23 mouse cellular contexts compared by ENCODE assay signal in the genomic region with DNA sequence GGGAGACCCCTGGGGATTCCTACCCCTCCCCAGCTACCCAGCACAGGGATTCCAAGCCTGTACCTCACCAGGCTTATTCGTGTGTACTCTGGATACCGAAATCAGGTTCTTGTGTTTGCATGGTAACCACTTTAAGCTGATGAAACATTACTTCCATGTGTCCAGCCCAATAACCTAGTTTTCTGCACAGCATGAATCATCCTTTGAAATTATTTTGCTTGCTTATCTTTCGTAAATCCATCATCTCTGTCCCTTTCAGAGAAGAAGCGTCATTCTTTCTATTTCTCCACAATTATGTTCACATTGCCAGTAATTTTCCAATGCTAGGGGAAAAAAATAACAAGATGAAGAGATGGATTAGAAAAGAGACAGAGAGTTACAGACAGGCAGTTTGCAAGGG.
DNase-seq lines count a peak whose midpoint lies in the region; ATAC-seq and TF ChIP-seq lines count a peak whose summit lies in the region.
"Had no signal": no experiment of that assay in that cellular context is flagged by ENCODE, and none has a peak within 500 bp of the region (broad histone marks: within the 10 kb centered on the region; RNA-seq: fewer than 3 reads in every experiment).

No protein-coding gene starts in this region.

- peak; percentile 5 for DNase-seq in adrenal gland, adult 8-10 months
- DNase-seq in adrenal gland, postnatal 25 days: no peak
- peak; percentile 78 for DNase-seq in 3T3-L1 (ENCODE audit: low read depth, low spot score)
- peak; percentile 33 for DNase-seq in Muller cell, postnatal 12 days (ENCODE audit: inconsistent ontology term)
- DNase-seq in forebrain, embryonic 11.5 days (ENCODE audit: low spot score): no peak
- DNase-seq: cerebellum, adult 11 months; cerebellum, adult 8-10 months; cerebellum, postnatal 14 days; embryo, embryonic 11 days; forebrain, postnatal 0 days; gastrocnemius, postnatal 36 days; heart, adult 11 months; heart, postnatal 36 days had no signal

- no peaks in the 10 kb centered on the region for H3K4me1 ChIP-seq in forebrain, embryonic 11.5 days (replicated peaks; ENCODE audit: control insufficient read depth, insufficient read depth, low read length)
- H3K4me1 ChIP-seq: embryonic facial prominence, embryonic 15.5 days; forebrain, embryonic 12.5 days; heart, embryonic 13.5 days; hindbrain, embryonic 15.5 days had no signal

- H3K27ac ChIP-seq in forebrain, embryonic 11.5 days (ENCODE audit: low read depth, low read length): no peak overlapping the region
- H3K27ac ChIP-seq: embryonic facial prominence, embryonic 15.5 days; forebrain, embryonic 12.5 days; heart, embryonic 13.5 days; hindbrain, embryonic 15.5 days had no signal

- H3K79me2 ChIP-seq in myocyte (ENCODE audit: control insufficient read depth, insufficient read depth): no peaks in the 10 kb centered on the region

- no peaks in the 10 kb centered on the region for H3K9me3 ChIP-seq in forebrain, embryonic 11.5 days (ENCODE audit: control insufficient read depth, low read length)
- H3K9me3 ChIP-seq: embryonic facial prominence, embryonic 15.5 days; forebrain, embryonic 12.5 days; heart, embryonic 13.5 days; hindbrain, embryonic 15.5 days had no signal

- 81% methylated on average over 4 of the region's 4 CpGs for WGBS in forebrain, embryonic 11.5 days

- H3K27me3 ChIP-seq in myocyte (ENCODE audit: control insufficient read depth, insufficient read depth, insufficient read length): no peaks in the 10 kb centered on the region
- no peaks in the 10 kb centered on the region for H3K27me3 ChIP-seq in forebrain, embryonic 11.5 days (ENCODE audit: control insufficient read depth, insufficient read depth, low read length)
- H3K27me3 ChIP-seq: embryonic facial prominence, embryonic 15.5 days; forebrain, embryonic 12.5 days; heart, embryonic 13.5 days; hindbrain, embryonic 15.5 days; Patski had no signal

- H3K4me2 ChIP-seq in myocyte (ENCODE audit: low read depth): peak overlapping the region; percentile 61
- no peak overlapping the region for H3K4me2 ChIP-seq in forebrain, embryonic 11.5 days (ENCODE audit: low read depth, low read length, severe bottlenecking)
- H3K4me2 ChIP-seq: embryonic facial prominence, embryonic 15.5 days; forebrain, embryonic 12.5 days; heart, embryonic 13.5 days; hindbrain, embryonic 15.5 days had no signal

- ATAC-seq in forebrain, embryonic 11.5 days (replicated peaks; ENCODE audit: low FRiP score): no peak
- ATAC-seq: activated CD4-positive, CD25-positive, alpha-beta regulatory T cell, adult 4 months; CD4-positive, CD25-positive, alpha-beta regulatory T cell, adult 4 months; forebrain, postnatal 0 days; intestine, embryonic 16.5 days had no signal

- H3K9ac ChIP-seq in forebrain, embryonic 11.5 days (ENCODE audit: low read length): no peak overlapping the region
- H3K9ac ChIP-seq: embryonic facial prominence, embryonic 15.5 days; forebrain, embryonic 12.5 days; forebrain, postnatal 0 days; heart, embryonic 13.5 days; hindbrain, embryonic 15.5 days had no signal

- no peak for TF ChIP-seq POLR2A in myocyte (IDR thresholded peaks at IDR 0.05; ENCODE audit: insufficient read length, low read depth)

- no peak overlapping the region for H3K4me3 ChIP-seq in myocyte
- H3K4me3 ChIP-seq in forebrain, embryonic 11.5 days (ENCODE audit: low read depth, low read length): no peak overlapping the region
- H3K4me3 ChIP-seq: embryonic facial prominence, embryonic 15.5 days; forebrain, embryonic 12.5 days; heart, embryonic 13.5 days; hindbrain, embryonic 15.5 days had no signal

- H3K36me3 ChIP-seq in myocyte (ENCODE audit: control insufficient read depth, insufficient read depth): no peaks in the 10 kb centered on the region
- H3K36me3 ChIP-seq in forebrain, embryonic 11.5 days (ENCODE audit: control insufficient read depth, insufficient read depth, low read length): no peaks in the 10 kb centered on the region
- H3K36me3 ChIP-seq: embryonic facial prominence, embryonic 15.5 days; forebrain, embryonic 12.5 days; G1E; heart, embryonic 13.5 days; hindbrain, embryonic 15.5 days had no signal

- no peak overlapping the region for H3ac ChIP-seq in myocyte (ENCODE audit: control insufficient read depth, insufficient read length)

TF ChIP-seq in myocyte, 11 proteins besides CTCF, POLR2A, EP300 and RAD21:
- no peak for TF ChIP-seq E2F4 (IDR thresholded peaks at IDR 0.05; ENCODE audit: insufficient read depth)
- TF ChIP-seq CEBPB (IDR thresholded peaks at IDR 0.05; ENCODE audit: insufficient read depth, poor library complexity, severe bottlenecking): peak; percentile 44; the same call in 1 of the 2 replicates
- no peak for TF ChIP-seq MYOD1 (IDR thresholded peaks at IDR 0.05; ENCODE audit: control insufficient read depth in 1 of 3, insufficient read length in 2 of 3, low read depth in 2 of 3)
- TF ChIP-seq REST (IDR thresholded peaks at IDR 0.05; ENCODE audit: insufficient read depth, insufficient read length): no peak

Comparison
In these comparisons a context has a peak if more than half of its experiments do, and no peak if none do; other contexts are left out.
1. DNase-seq: peak in adrenal gland, adult 8-10 months (single experiment), 3T3-L1 (single experiment) and Muller cell, postnatal 12 days (single experiment); none in adrenal gland, postnatal 25 days (single experiment) and forebrain, embryonic 11.5 days (single experiment).